Mouse (Mus musculus) central nervous system, embryonic 14 days (tissue): ENCODE data around the gene Clrn1. TPM values are rescaled to one million over a fixed set of nuclear protein-coding genes. Genes with fewer than 3 reads are reported as not detected.

Experiments
- polyA plus RNA-seq: library from polyadenylated mRNA; depleted of rRNA; stranded (reverse); fragments of >200 nt; gene quantifications from 2 replicates; pipeline ENCODE4 v1.2.3, GENCODE M21; 2012; rRNA removed

Clrn1 gene
- polyA plus RNA-seq: 0.47 and 0.69 TPM in 2 replicates

GRCm38 (mm10) chr3:58884801-58885573 lies at the start of gene Clrn1:
TSS of gene Clrn1 (minus strand) at chr3:58885340.

GRCm38 (mm10) chr3:58822211-58822610 lies 62.9 kb downstream of the Clrn1 start, which contains the start of gene Mindy4b-ps:
TSS of gene Mindy4b-ps (minus strand) at chr3:58822311.

Other genes with a start within 250 kb of the Clrn1 start
- 0.34 and 0.35 TPM in 2 replicates for gene Erich6, start 248.1 kb downstream of the Clrn1 start, polyA plus RNA-seq
- gene Siah2, start 192.9 kb downstream of the Clrn1 start, polyA plus RNA-seq: 11.2 and 12.2 TPM in 2 replicates
- 0.07 and 0.19 TPM in 2 replicates for gene Mindy4b-ps, start 63.0 kb downstream of the Clrn1 start, polyA plus RNA-seq
- 9.1 and 9.3 TPM in 2 replicates for gene Med12l, start 120.5 kb upstream of the Clrn1 start, polyA plus RNA-seq
- gene Gpr171, start 216.5 kb upstream of the Clrn1 start, polyA plus RNA-seq: 0.13 TPM in 1 of 2 replicates, not detected in the other